Mouse (Mus musculus) erythroblast, adult 5-6 weeks (primary cell): Measurements from ENCODE around the gene Zfp169. TPM values are rescaled to one million over a fixed set of nuclear protein-coding genes. Genes with fewer than 3 reads are reported as not detected.

Source experiments
- total RNA-seq, 2 experiments: library from RNA; stranded (forward) in 1 of 2; stranded (reverse) in 1 of 2; fragments of 150-400 nt in 1 of 2; fragments of 200-764, 138-1000 nt in 1 of 2; gene quantifications; 2 replicates each; pipeline versions ENCODE4 v1.2.3 to v1.2.4; 2015 to 2017; ENCODE audit warnings: low replicate concordance in 2 of 2

Gene Zfp169
- total RNA-seq, 2 experiments from 2014 or later = 2.9 to 4.8 TPM

Other genes starting within 250 kb of the Zfp169 start
- 1.9 TPM in 1 of 2 replicates, not detected in the other for gene A830005F24Rik, start 119 bp upstream of the Zfp169 start, total RNA-seq (2015; ENCODE audit: low replicate concordance)
- not detected in 2 replicates for gene A830005F24Rik, start 119 bp upstream of the Zfp169 start, total RNA-seq (2017; ENCODE audit: low replicate concordance)
- 1.0 TPM in 1 of 2 replicates, not detected in the other for gene Ptpdc1, start 112.2 kb upstream of the Zfp169 start, total RNA-seq (2015; ENCODE audit: low replicate concordance)
- 0.43 and 0.56 TPM in 2 replicates for gene Ptpdc1, start 112.2 kb upstream of the Zfp169 start, total RNA-seq (2017; ENCODE audit: low replicate concordance)
- not detected in 2 replicates for gene Barx1, start 149.5 kb upstream of the Zfp169 start, total RNA-seq (2015; ENCODE audit: low replicate concordance)
- not detected in 2 replicates for gene Barx1, start 149.5 kb upstream of the Zfp169 start, total RNA-seq (2017; ENCODE audit: low replicate concordance)